Mouse (Mus musculus): ENCODE data around the gene Fchsd2.
A peak's percentile ranks its signal among the peaks of the same experiment; 100 is the strongest.

Gene Fchsd2

GRCm38 (mm10) chr7:101290401-101290800 is 197.7 kb downstream of the Fchsd2 start:
- peak; percentile 37 for DNase-seq (ENCODE audit: low spot score)

GRCm38 (mm10) chr7:101291211-101291610 is 198.5 kb downstream of the Fchsd2 start:
- DNase-seq (ENCODE audit: low spot score): peak; percentile 31

- DNase-seq (ENCODE audit: low spot score): peak; percentile 37
Observed at GRCm38 (mm10) chr7:101291641-101292040, 199.0 kb downstream of the Fchsd2 start.

GRCm38 (mm10) chr7:101292086-101292485 is 199.4 kb downstream of the Fchsd2 start:
- DNase-seq (ENCODE audit: low spot score): peak; percentile 33

- DNase-seq (ENCODE audit: low spot score): no peak
Observed at GRCm38 (mm10) chr7:101292696-101293095, 200.0 kb downstream of the Fchsd2 start.

GRCm38 (mm10) chr7:101293138-101293537 is 200.5 kb downstream of the Fchsd2 start:
- no peak for DNase-seq (ENCODE audit: low spot score)

- no peak for DNase-seq (ENCODE audit: low spot score)
Observed at GRCm38 (mm10) chr7:101293611-101294010, 200.9 kb downstream of the Fchsd2 start.

GRCm38 (mm10) chr7:101295438-101295837 is 202.8 kb downstream of the Fchsd2 start:
- DNase-seq (ENCODE audit: low spot score): no peak

GRCm38 (mm10) chr7:101296252-101297022 is 203.8 kb downstream of the Fchsd2 start:
- peak; percentile 86 for DNase-seq (ENCODE audit: low spot score)

GRCm38 (mm10) chr7:101297023-101297405 is 204.4 kb downstream of the Fchsd2 start:
- no peak for DNase-seq (ENCODE audit: low spot score)

GRCm38 (mm10) chr7:101298375-101298774 is 205.7 kb downstream of the Fchsd2 start:
- DNase-seq (ENCODE audit: low spot score): no peak

GRCm38 (mm10) chr7:101301361-101301880 is 208.8 kb downstream of the Fchsd2 start:
- no peak for DNase-seq (ENCODE audit: low spot score)

- peak; percentile 93 for DNase-seq (ENCODE audit: low spot score)
Observed at GRCm38 (mm10) chr7:101301881-101302456, 209.3 kb downstream of the Fchsd2 start, which contains the start of gene Atg16l2. TSS of gene Atg16l2 (minus strand) at chr7:101302251.

- no peak for DNase-seq (ENCODE audit: low spot score)
Observed at GRCm38 (mm10) chr7:101302691-101303090, 210.0 kb downstream of the Fchsd2 start.

- DNase-seq (ENCODE audit: low spot score): no peak
Observed at GRCm38 (mm10) chr7:101306841-101307240, 214.2 kb downstream of the Fchsd2 start.

GRCm38 (mm10) chr7:101309985-101310326 is 217.3 kb downstream of the Fchsd2 start:
- no peak for DNase-seq (ENCODE audit: low spot score)

- DNase-seq (ENCODE audit: low spot score): peak; percentile 96
Observed at GRCm38 (mm10) chr7:101310327-101311028, 217.8 kb downstream of the Fchsd2 start.

GRCm38 (mm10) chr7:101311061-101311460 is 218.4 kb downstream of the Fchsd2 start:
- DNase-seq (ENCODE audit: low spot score): no peak

- no peak for DNase-seq (ENCODE audit: low spot score)
Observed at GRCm38 (mm10) chr7:101313033-101313432, 220.4 kb downstream of the Fchsd2 start.

GRCm38 (mm10) chr7:101314396-101314795 is 221.7 kb downstream of the Fchsd2 start:
- DNase-seq (ENCODE audit: low spot score): no peak

- no peak for DNase-seq (ENCODE audit: low spot score)
Observed at GRCm38 (mm10) chr7:101315699-101316098, 223.0 kb downstream of the Fchsd2 start.

- no peak for DNase-seq (ENCODE audit: low spot score)
Observed at GRCm38 (mm10) chr7:101316591-101317001, 223.9 kb downstream of the Fchsd2 start.

- no peak for DNase-seq (ENCODE audit: low spot score)
Observed at GRCm38 (mm10) chr7:101317014-101317413, 224.4 kb downstream of the Fchsd2 start, which contains the start of gene Stard10. TSS of gene Stard10 (plus strand) at chr7:101317086.
